Mouse (Mus musculus): ENCODE measurements around the gene Zfp385b. TPM values are rescaled to one million over a fixed set of nuclear protein-coding genes. Genes with fewer than 3 reads are reported as not detected.

Gene Zfp385b
- polyA plus RNA-seq, 1 experiment from 2014 or later: 8.1 TPM

DNA sequence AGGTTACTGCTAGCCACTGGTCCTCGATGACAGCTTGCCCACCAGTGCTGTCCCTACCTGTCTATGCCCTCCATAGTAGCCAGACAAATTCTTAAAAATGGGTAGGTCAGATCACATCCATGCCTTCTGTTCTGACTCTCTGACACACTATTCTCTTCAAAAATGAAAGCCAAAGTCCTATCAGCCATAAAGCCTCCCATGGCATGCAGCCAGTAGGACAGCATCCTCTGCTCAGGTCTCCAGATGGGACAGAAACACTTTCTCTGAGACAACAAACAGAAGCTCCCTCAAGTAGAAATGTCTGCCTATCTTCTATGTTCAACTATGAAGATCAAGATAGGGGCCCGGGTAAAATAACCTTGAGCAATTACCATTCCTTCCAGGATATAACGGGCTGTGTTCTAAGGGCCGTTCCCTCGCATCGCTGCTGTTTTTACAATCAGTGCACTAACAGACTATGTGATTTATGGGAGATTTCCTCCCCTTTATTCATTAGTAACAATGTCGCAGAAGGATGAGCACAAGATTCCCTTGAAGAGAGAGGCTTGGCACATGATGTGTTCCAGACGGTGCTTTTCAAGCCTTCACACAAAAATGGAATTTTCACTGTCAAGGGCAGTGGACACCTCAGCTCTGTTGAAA lies 49.3 kb downstream of the Zfp385b start:
- Histone ChIP-seq H3K36me3 (ENCODE audit: control insufficient read depth, insufficient read depth) (no peaks in the 10 kb centered on the region), H3K9ac (ENCODE audit: low read depth, low read length) (no peak overlapping the region), H3K27me3 (ENCODE audit: control insufficient read depth, insufficient read depth, low read depth, low read length) (no peaks in the 10 kb centered on the region), H3K9me3 (replicated peaks; ENCODE audit: control insufficient read depth, low read length) (no peaks in the 10 kb centered on the region), H3K27ac (ENCODE audit: low read length) (no peak overlapping the region), H3K4me3 (ENCODE audit: low read depth, low read length) (no peak overlapping the region), H3K4me1 (ENCODE audit: control insufficient read depth, low read depth, low read length) (no peaks in the 10 kb centered on the region), H3K4me2 (ENCODE audit: low read depth, low read length) (no peak overlapping the region)
- 61% methylated on average over 8 of the region's 8 CpGs for WGBS (ENCODE audit: insufficient replicate concordance)
- ATAC-seq (ENCODE audit: low read depth): no peak

DNA sequence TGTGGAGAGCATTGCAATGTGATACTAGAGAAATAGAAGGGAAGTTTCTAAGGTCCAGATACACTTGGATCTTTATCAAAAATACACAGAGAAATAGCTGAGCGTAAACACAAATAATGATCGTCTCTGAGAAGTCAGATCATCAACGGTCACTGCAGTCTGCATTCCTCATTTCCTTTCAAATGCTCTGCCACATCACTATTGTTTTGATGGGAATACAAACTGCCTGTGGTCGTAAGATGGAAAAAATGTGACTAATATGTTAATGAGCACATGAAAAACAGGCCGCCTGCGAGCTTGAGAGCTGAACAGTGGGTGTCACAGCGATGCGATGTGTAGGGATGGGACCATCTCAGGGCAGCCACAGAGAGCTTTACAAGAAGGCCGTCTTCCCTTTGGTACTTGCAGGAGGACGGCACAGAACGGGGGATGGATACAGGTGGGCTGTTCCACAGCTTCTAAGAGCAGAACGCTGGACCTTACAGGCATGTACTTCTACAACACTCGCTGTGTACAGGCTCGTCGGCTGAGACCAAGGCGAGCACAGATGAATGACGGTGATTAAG lies 51.0 kb downstream of the Zfp385b start:
- no peak overlapping the region for H3K9ac ChIP-seq (ENCODE audit: low read depth, low read length)
- H3K27me3 ChIP-seq (ENCODE audit: control insufficient read depth, insufficient read depth, low read depth, low read length): no peaks in the 10 kb centered on the region
- ATAC-seq (ENCODE audit: low read depth): no peak
- no peaks in the 10 kb centered on the region for H3K36me3 ChIP-seq (ENCODE audit: control insufficient read depth, insufficient read depth)
- no peak overlapping the region for H3K4me3 ChIP-seq (ENCODE audit: low read depth, low read length)
- H3K4me1 ChIP-seq (ENCODE audit: control insufficient read depth, low read depth, low read length): no peaks in the 10 kb centered on the region
- 72% methylated on average over 17 of the region's 17 CpGs for WGBS (ENCODE audit: insufficient replicate concordance)
- H3K27ac ChIP-seq (ENCODE audit: low read length): no peak overlapping the region
- no peak overlapping the region for H3K4me2 ChIP-seq (ENCODE audit: low read depth, low read length)
- no peaks in the 10 kb centered on the region for H3K9me3 ChIP-seq (replicated peaks; ENCODE audit: control insufficient read depth, low read length)

DNA sequence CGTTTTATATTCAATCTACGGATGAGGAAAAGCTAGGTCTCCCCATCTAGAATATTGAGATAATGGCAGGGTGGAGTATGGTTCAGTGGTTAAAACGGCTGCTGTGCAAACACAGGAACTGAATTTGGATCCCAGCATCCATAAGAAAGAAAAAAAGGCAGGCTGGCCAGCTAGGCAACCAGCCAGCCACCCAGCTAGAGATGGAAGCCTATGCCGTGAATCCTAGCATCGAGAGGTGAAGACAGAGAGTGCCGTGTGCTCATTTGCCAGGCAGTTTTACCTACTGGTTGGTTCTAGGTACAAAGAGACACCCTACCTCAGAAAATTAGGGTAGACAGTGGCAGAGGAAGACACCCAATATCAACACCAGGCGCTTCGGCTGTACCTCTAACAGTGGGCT lies 57.5 kb downstream of the Zfp385b start:
- WGBS (ENCODE audit: insufficient replicate concordance): 73% methylated on average over 8 of the region's 8 CpGs
- no peaks in the 10 kb centered on the region for H3K9me3 ChIP-seq (replicated peaks; ENCODE audit: control insufficient read depth, low read length)

DNA sequence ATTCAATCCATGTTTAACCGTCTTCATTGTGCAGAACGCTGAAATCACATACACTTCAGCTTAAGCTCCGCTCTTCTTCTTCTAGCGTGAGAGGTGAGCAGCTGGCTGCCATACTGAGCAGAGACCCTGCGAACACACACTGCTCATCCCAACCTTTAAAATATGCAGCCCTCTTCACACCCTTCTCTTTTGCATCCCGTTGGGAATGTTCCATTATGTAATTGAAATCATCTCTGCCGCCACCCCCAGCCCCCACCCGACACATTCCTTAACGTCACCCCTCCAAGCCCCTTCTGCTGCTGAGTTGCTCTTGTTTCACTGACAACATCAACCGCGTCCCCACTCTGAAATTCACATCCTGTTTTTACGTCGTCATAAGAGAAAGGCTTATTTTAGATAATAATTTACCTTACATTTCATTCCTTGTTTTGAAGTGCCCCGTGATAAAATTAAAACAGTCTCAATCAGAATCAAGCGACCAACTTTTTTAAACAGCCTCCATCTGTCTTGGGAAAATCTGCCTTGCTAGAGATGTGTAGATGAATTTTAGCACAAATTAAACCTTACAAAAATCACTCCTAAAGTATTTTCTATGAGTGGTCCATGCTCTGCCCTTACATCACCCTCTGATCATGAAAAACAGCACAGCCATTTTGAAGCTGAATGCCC lies 60.9 kb downstream of the Zfp385b start:
- H3K4me2 ChIP-seq (ENCODE audit: low read depth, low read length): no peak overlapping the region
- no peak for ATAC-seq (ENCODE audit: low read depth)

More for the DNA sequence above, 57.5 kb downstream of the Zfp385b start:
- H3K9ac ChIP-seq (ENCODE audit: low read depth, low read length): no peak overlapping the region
- no peaks in the 10 kb centered on the region for H3K27me3 ChIP-seq (ENCODE audit: control insufficient read depth, insufficient read depth, low read depth, low read length)
- no peaks in the 10 kb centered on the region for H3K4me1 ChIP-seq (ENCODE audit: control insufficient read depth, low read depth, low read length)
- H3K27ac ChIP-seq (ENCODE audit: low read length): no peak overlapping the region
- no peak for ATAC-seq (ENCODE audit: low read depth)
- no peak overlapping the region for H3K4me3 ChIP-seq (ENCODE audit: low read depth, low read length)
- H3K4me2 ChIP-seq (ENCODE audit: low read depth, low read length): no peak overlapping the region
- no peaks in the 10 kb centered on the region for H3K36me3 ChIP-seq (ENCODE audit: control insufficient read depth, insufficient read depth)

DNA sequence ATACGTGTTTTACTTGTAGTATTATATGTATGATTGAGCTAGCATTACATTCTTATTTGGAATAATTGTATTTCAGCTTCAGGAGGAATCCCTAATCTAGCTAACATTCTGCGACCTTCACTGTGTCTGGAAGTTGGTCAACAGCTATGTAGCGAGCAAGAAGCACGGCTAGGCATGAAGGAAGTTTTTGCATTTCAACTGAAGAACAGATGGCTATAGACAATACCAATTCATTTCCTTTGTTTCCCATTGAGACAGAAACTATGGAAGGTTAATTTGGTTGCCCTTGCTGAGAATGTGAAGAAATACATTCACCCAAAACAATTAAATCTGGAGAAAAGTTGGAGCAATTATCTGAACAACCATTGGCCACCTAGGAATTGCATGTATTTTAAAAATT lies 66.9 kb downstream of the Zfp385b start:
- Histone ChIP-seq H3K9me3 (replicated peaks; ENCODE audit: control insufficient read depth, low read length) (no peaks in the 10 kb centered on the region), H3K27ac (ENCODE audit: low read length) (no peak overlapping the region), H3K4me3 (ENCODE audit: low read depth, low read length) (no peak overlapping the region), H3K27me3 (ENCODE audit: control insufficient read depth, insufficient read depth, low read depth, low read length) (no peaks in the 10 kb centered on the region), H3K4me1 (ENCODE audit: control insufficient read depth, low read depth, low read length) (no peaks in the 10 kb centered on the region), H3K36me3 (ENCODE audit: control insufficient read depth, insufficient read depth) (no peaks in the 10 kb centered on the region), H3K4me2 (ENCODE audit: low read depth, low read length) (no peak overlapping the region), H3K9ac (ENCODE audit: low read depth, low read length) (no peak overlapping the region)
- no peak for ATAC-seq (ENCODE audit: low read depth)
- WGBS (ENCODE audit: insufficient replicate concordance): 59% methylated on average over 4 of the region's 4 CpGs

More for the DNA sequence above, 60.9 kb downstream of the Zfp385b start:
- H3K36me3 ChIP-seq (ENCODE audit: control insufficient read depth, insufficient read depth): no peaks in the 10 kb centered on the region
- H3K27me3 ChIP-seq (ENCODE audit: control insufficient read depth, insufficient read depth, low read depth, low read length): no peaks in the 10 kb centered on the region
- no peak overlapping the region for H3K27ac ChIP-seq (ENCODE audit: low read length)
- H3K4me1 ChIP-seq (ENCODE audit: control insufficient read depth, low read depth, low read length): no peaks in the 10 kb centered on the region
- H3K9ac ChIP-seq (ENCODE audit: low read depth, low read length): no peak overlapping the region
- 68% methylated on average over 15 of the region's 15 CpGs for WGBS (ENCODE audit: insufficient replicate concordance)
- no peaks in the 10 kb centered on the region for H3K9me3 ChIP-seq (replicated peaks; ENCODE audit: control insufficient read depth, low read length)
- no peak overlapping the region for H3K4me3 ChIP-seq (ENCODE audit: low read depth, low read length)

DNA sequence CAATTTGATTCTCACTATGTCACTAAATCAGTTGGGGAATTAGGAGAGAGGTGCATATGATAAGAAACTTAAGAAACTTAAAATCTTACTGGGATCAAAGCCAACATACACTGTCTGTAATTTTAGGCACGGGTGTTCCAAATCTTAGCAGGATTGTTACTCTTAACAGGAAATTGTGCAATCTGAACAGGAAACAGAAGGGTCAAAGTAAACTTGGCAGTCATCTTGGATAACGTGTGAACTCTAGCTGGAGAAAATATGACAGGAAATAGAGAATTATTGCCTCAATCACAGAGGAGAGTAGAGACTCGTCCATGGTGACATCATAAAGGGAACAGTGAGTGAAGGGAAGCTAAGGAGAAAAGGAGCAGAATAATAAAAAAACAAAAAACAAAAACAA lies 69.8 kb downstream of the Zfp385b start:
- Histone ChIP-seq H3K4me1 (ENCODE audit: control insufficient read depth, low read depth, low read length) (no peaks in the 10 kb centered on the region), H3K27ac (ENCODE audit: low read length) (no peak overlapping the region), H3K27me3 (ENCODE audit: control insufficient read depth, insufficient read depth, low read depth, low read length) (no peaks in the 10 kb centered on the region), H3K9ac (ENCODE audit: low read depth, low read length) (no peak overlapping the region), H3K4me3 (ENCODE audit: low read depth, low read length) (no peak overlapping the region), H3K9me3 (replicated peaks; ENCODE audit: control insufficient read depth, low read length) (no peaks in the 10 kb centered on the region), H3K4me2 (ENCODE audit: low read depth, low read length) (no peak overlapping the region), H3K36me3 (ENCODE audit: control insufficient read depth, insufficient read depth) (no peaks in the 10 kb centered on the region)
- WGBS (ENCODE audit: insufficient replicate concordance): 10% methylated on average over 3 of the region's 3 CpGs
- no peak for ATAC-seq (ENCODE audit: low read depth)

DNA sequence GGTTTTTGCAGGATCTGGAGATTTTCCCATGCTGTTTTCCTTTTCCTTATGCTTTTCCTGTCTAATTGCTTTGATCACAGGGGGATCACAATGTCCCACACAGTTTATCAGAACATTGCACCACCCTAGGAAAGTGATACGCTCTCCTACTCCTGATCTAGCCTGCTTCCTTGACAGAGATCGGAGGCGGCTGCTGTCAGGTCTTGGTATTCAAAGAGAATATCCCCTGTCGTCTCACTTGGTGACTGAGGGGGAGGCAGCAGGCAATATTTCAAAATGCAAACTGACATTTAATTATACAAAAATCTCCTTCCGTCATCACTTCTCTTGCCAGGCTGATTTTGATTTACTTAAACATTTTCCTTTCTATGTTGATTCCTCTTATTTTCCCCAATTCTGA lies 73.0 kb downstream of the Zfp385b start:
- H3K9me3 ChIP-seq (replicated peaks; ENCODE audit: control insufficient read depth, low read length): no peaks in the 10 kb centered on the region
- H3K4me1 ChIP-seq (ENCODE audit: control insufficient read depth, low read depth, low read length): no peaks in the 10 kb centered on the region
- WGBS (ENCODE audit: insufficient replicate concordance): 72% methylated on average over 5 of the region's 5 CpGs
- H3K27ac ChIP-seq (ENCODE audit: low read length): no peak overlapping the region
- no peak for ATAC-seq (ENCODE audit: low read depth)
- no peaks in the 10 kb centered on the region for H3K27me3 ChIP-seq (ENCODE audit: control insufficient read depth, insufficient read depth, low read depth, low read length)
- no peak overlapping the region for H3K4me2 ChIP-seq (ENCODE audit: low read depth, low read length)
- H3K36me3 ChIP-seq (ENCODE audit: control insufficient read depth, insufficient read depth): no peaks in the 10 kb centered on the region
- no peak overlapping the region for H3K9ac ChIP-seq (ENCODE audit: low read depth, low read length)
- H3K4me3 ChIP-seq (ENCODE audit: low read depth, low read length): no peak overlapping the region

DNA sequence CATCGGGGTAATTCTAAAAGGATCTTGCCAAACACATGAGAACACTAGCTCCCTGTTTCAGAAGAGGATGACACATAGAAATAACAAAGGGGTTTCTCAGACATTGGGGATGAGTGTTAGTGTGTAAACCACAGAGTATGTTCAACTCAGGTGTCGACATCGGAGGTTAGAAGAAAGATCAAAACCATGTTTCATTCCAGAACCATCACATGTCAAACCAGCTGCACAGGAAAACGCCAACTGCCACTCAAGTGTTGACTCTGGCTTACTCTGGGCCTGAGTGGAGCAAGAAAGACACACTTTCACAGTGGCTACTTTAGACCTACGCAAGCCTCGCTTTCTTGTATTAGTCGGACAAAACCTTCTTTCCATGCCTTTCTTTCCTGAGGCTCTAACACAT lies 74.2 kb downstream of the Zfp385b start:
- Histone ChIP-seq H3K27me3 (ENCODE audit: control insufficient read depth, insufficient read depth, low read depth, low read length) (no peaks in the 10 kb centered on the region), H3K4me1 (ENCODE audit: control insufficient read depth, low read depth, low read length) (no peaks in the 10 kb centered on the region), H3K9me3 (replicated peaks; ENCODE audit: control insufficient read depth, low read length) (no peaks in the 10 kb centered on the region), H3K27ac (ENCODE audit: low read length) (no peak overlapping the region), H3K4me3 (ENCODE audit: low read depth, low read length) (no peak overlapping the region), H3K36me3 (ENCODE audit: control insufficient read depth, insufficient read depth) (no peaks in the 10 kb centered on the region), H3K9ac (ENCODE audit: low read depth, low read length) (no peak overlapping the region), H3K4me2 (ENCODE audit: low read depth, low read length) (no peak overlapping the region)
- 78% methylated on average over 7 of the region's 7 CpGs for WGBS (ENCODE audit: insufficient replicate concordance)
- no peak for ATAC-seq (ENCODE audit: low read depth)

DNA sequence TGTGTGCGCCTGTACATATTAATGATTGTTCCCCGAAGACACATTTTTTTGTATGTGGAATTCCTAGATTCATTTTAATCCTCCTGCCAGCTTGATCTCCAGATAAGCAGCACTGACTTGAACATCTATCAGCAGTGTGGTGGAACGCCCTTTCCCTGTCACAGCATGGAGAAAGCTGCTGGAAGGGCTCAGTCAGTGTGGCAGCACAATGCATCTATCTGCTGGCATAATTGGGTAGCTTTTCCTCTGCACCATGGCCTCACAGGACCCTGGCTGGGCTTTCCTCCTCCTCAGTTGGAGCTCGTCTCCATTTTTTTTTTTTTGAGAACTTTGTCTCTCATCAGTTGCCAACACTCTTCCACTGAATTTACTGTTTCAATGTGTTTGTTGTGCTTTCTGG lies 77.1 kb downstream of the Zfp385b start:
- H3K27me3 ChIP-seq (ENCODE audit: control insufficient read depth, insufficient read depth, low read depth, low read length): no peaks in the 10 kb centered on the region
- WGBS (ENCODE audit: insufficient replicate concordance): 52% methylated on average over 4 of the region's 4 CpGs
- no peak overlapping the region for H3K27ac ChIP-seq (ENCODE audit: low read length)
- ATAC-seq (ENCODE audit: low read depth): no peak
- H3K36me3 ChIP-seq (ENCODE audit: control insufficient read depth, insufficient read depth): no peaks in the 10 kb centered on the region
- H3K4me2 ChIP-seq (ENCODE audit: low read depth, low read length): no peak overlapping the region
- H3K4me3 ChIP-seq (ENCODE audit: low read depth, low read length): no peak overlapping the region
- no peak overlapping the region for H3K9ac ChIP-seq (ENCODE audit: low read depth, low read length)
- H3K4me1 ChIP-seq (ENCODE audit: control insufficient read depth, low read depth, low read length): no peaks in the 10 kb centered on the region
- no peaks in the 10 kb centered on the region for H3K9me3 ChIP-seq (replicated peaks; ENCODE audit: control insufficient read depth, low read length)

Data from liver, embryonic 16.5 days (tissue).